Mouse (Mus musculus): ENCODE measurements around the gene Msl1.

Gene Msl1

DNA sequence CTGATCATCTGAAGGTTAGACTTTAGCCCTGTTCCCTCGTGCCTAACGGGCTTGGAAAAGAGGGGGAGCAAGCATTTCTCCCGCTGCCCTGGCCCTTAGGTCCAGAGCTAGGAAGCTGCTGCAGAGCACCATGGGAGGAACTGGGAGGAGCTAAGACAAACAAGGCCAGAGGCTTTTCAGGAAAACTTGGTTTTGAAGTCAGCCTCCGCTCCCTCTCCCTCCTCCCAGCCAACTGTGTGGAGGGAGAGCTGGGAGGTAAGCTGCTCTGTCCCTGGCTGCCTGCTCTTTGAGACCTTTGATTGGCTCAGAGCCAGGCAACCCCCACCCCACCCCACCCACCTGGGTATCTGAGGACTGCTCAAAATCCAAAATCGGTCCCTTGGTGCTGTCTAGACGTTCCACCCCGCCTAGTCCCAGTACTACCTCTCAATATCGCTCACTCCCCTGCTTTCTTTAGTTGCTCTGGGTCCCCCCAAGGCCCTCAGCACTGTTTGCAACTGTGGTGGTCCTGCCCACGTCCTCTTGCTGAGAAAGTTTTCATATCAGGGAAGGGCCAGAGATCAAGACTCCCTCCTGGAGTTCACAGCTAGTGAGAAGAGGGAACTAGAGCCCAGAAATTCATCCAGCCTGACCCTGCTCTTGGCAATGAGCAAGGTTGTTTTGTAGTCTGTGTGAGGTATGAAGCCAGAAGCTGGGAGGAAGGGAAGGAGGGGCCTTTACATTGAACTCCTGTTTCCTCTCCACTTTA is 18.3 kb upstream of the Msl1 start:
- DNase-seq (ENCODE audit: low read depth, low spot score): no peak

DNA sequence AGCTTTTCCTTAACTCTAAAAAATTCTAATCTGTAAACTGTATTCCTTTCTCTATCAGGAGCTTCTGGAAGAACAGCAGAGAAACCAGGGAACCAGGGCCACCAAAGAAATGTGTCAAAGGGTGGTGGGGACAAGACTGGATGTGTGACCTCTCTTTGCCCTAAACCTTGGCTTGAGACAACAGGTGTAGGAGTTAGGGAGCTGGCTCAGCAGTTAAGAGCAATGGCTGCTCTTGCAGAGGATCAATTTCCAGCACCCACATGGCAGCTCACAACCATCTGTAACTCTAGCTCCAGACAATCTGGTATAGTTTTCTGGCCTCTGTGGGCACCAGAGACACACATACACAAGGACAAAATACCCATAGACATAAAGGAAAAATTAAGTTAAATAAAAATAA is 17.4 kb upstream of the Msl1 start:
- no peak for DNase-seq (ENCODE audit: low read depth, low spot score)

DNA sequence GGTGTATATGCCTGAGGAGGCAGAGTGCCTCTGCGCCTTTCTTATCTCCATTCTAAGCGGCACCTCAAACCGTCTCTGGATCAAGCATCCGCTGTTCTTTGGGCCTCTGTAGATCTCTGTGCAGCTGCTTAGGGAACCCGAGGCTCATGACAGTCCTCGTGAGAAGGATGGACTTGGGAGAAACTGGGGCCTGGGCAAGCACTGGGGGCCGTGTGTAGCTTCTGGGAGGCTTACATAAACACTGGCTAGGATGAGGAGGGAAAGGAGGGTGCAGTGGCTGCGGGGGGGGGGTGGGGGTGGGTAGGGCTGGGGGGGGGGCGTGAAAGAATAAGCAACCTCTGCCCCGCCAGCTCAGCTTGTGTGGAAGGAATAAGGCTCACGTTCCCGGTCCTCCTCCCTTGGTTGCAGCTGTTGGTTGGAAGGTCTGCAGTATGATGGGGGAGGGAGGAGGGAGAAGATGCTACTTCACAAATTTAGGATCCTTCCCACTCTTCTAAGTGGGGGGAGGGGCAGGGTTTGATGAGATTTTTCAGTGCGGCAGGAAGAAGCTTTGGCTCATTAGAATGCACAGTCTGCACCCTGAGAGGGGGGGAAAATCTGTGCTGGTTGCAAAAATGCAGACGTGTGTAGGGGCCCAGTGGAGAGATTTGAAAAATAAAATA is 13.3 kb upstream of the Msl1 start:
- DNase-seq (ENCODE audit: low read depth, low spot score): no peak

DNA sequence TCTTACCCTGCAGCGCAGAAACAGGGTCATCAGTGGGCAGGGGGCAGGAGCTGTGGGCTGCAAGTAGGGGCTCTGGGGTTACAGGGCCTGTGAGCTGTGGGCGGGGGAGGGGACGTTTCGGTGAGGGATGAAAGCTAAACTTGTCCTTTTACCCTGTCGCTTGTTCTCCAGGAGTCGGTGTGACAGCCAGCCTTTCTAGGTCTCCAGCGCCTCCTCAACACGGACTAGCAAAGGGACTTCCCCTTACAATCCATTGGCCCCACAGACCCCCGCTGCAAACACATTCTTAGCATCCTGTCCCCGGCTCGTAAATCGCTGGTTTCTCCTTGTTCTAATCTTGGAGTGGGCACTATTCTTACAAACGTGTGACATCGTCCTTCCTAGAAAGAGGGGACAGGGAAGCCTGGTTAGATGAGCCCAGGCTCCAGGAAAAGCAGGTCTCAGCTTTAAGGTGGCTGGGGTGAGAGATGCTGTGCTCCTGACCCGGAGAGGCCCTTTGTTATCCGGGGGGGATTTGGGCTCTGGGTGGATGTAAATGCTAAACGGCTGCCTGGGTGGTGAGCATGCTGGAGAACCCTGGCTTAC is 12.6 kb upstream of the Msl1 start:
- DNase-seq (ENCODE audit: low read depth, low spot score): no peak

DNA sequence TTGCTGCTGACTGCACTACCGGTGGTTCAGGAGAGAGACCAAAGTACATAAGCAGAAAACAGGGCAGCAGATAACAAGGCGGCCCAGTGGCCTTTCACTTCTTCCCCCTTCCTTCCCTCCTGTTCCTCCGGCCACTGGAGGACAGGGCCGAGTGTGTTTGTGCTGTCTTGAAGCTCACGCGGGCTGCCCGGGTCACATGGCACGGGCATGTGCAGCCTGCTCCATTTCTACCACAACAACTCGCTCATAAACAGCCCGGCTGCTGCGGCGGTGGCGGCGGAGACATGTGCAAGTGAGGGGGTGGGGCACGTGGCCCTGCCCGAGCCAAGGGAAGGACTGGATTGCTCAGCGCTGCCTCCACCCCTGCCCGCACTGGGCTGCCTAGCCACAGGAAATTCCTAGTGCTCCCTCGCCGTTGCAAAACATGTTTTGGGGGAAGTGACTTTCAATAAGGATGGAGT is 12.1 kb upstream of the Msl1 start:
- peak; percentile 29 for DNase-seq (ENCODE audit: low read depth, low spot score)

DNA sequence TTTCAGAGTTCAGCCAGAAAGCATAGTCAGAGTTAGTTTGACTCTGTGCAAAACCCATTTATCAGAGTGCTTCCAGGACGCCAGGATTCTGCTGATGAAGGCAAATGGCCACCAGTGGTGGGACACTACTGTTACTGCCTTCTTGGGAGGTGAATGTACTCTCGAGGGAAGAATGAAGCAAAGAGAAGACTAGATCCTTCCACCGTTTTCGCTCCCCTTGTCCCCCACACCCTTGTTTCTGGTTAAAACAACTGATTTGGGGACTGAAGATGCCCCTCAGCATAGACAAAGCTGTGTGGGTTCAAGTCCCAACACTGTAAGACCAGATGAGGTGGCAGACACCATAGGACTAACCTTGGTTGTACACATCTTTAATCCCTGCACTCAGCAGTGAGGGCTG is 11.2 kb upstream of the Msl1 start:
- no peak for DNase-seq (ENCODE audit: low read depth, low spot score)

DNA sequence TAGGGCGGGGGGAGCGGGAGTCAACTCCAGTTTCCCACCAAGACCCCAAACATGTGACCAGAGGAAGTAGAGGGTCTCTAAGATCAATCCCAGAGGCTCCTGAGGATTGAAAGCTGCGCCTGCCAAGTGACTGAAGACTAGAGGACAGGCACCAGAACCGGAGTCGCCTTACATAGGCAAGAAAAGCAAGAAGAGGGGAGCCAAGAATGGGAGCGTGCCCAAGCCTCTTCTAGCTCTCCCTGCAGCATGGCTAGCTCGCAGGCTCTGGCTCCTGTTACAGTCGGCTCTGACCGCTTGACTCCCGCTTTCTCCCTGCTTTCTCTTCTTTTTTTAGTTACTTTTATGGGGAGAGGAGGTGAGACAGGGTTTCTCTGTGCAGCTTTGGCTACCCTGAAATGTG is 10.1 kb upstream of the Msl1 start:
- no peak for DNase-seq (ENCODE audit: low read depth, low spot score)

DNA sequence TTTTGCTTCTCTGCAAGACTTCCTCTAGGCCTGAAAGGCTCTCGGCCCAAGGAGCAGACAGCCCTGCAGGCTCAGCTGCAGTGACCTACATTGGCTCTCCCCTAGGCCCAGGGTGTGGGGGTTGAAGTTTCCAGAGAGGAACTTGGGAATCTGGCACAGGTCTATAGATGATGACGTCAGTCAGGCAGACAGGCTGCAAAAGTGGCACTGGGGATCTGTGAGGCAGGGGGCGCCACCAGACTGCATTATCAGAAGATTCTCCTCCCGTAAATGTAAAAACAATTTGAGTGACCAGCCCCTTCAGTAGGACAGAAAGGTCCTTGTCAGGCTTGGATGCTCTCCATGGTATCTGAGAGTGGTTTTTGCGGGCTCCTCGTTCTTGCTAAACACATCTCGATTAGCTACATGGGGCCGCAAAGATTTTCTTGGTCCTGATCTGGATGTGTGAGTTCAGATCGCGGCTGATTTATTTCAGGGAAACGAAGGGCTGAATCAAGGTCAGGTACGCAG is 9.5 kb upstream of the Msl1 start:
- peak; percentile 34 for DNase-seq (ENCODE audit: low read depth, low spot score)

DNA sequence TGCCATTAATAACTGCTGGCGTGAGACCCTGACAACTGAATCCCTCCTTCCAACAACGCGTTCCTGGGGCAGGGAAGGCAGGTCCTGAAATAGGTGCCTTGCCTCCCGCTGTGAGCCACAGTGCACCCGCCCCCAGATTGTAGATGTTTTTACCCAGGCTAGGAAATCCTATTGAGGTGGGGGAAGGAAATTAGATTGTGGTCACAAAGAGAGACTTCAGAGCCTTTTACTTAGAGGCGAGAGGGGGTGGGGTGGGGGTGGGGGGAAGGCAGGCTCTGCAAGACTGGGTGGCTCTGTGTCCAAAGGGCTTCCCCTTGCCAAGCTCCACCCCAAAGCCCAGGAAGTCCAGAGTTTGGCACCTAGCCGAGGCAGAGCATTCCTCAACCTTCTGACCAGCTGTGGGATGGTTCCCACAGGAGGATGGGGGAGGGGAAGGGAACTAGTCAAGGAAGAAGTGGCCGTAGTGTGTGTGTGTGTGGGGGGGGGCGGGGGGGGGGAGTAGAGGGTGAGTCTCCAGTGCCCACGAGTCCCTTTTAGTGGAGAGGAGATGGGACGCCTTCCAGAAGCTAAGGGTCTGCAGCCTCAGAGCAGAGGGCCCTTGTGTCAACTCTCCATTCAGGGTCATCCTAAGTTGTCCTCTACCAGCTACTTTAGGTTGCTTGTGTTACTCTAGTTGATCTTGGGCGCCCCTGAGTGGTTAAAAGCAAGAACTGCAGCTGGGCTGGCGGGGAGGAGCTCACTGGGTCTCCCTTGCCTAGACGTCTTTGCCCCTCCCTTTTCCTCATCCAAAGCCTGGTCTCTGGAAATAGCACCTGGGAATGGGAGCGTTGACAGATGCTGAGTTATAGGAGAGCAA is 8.7 kb upstream of the Msl1 start:
- DNase-seq (ENCODE audit: low read depth, low spot score): peak; percentile 89

DNA sequence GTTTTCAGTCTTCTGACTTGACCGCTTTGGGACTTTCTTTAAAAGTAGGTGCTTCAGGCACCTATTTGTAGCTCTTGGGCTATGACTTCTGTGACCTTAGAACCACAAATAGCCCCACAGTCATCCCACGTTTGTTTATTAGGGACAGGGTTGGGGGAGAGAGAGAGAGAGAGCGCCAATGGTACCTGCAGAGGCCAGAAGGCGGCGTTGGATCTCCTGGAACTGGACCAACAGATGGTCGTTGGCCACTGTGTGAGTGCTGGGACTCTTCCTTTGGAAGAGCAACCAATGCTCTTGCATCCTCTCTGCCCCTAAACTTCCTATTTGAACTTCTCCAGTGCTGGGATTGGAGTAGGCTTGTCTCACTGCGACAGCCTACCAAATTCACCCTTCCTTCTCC is 8.1 kb upstream of the Msl1 start:
- no peak for DNase-seq (ENCODE audit: low read depth, low spot score)

DNA sequence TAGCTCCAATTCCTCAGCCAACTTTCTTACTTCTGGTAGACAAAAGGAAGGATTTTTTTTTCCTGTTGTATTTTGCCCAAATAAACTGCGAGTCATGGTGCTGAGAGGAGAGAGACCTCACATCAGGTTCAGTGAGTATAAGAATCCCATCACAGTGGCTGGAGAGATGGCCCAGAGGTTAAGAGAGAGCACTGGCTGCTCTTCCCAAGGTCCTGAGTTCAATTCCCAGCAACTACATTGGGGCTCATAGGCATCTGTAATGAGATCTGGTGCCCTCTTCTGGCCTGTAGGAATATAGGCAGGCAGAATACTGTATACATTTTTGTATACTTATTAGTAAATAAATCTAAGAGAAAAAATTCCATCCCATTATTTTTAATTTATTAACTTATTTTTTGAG is 7.6 kb upstream of the Msl1 start:
- peak; percentile 49 for DNase-seq (ENCODE audit: low read depth, low spot score)

DNA sequence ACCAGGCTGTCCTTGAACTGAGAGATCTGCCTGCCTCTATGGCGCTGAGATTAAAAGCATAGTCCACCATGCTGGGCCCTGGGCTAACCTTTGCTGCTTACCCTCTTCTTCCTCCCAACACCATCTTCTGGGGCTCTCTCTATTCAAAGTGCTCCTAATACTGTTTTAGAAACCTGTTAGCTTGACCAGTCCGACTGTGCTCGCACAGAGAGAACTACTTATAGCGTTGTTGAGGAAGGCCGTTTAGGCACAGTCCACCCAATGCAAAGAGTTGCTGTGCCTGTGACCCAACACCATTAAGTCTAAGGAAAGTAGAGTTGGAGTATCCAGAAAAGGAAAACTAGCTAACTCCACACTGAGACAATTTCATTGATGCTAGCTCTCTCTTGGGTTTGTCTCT is 7.2 kb upstream of the Msl1 start:
- no peak for DNase-seq (ENCODE audit: low read depth, low spot score)

DNA sequence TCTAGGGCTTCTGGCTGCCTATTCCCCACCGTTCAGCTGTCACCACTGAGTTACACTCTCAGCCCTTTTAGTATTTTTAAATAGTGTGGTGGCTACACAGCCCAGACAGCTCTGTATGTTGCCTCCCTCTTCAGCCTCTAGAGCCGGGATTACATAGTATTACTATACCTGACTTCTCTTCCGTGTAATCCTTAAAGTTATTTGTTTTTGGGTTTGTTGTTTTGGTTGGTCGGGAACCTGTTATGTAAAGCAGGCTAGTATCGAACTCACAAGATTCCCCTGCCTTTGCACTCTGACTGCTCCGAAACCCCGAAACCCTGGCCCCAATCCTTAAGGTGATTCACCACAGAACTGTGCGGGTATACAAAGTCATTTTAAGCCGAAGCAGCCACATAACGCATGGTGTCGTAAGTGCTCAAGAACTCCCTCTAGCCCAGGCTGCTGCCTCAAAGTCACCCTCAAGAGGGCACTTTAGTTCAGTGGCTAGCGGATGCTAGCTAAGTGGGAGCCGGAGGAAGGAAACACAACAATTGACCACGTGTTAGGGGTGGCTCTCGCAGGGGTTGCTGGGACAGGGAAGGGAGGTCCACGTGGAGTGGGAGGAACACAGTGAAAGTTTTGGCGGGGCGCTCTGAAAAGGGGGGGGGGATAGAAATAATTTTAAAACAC is 6.6 kb upstream of the Msl1 start:
- peak; percentile 95 for DNase-seq (ENCODE audit: low read depth, low spot score)

DNA sequence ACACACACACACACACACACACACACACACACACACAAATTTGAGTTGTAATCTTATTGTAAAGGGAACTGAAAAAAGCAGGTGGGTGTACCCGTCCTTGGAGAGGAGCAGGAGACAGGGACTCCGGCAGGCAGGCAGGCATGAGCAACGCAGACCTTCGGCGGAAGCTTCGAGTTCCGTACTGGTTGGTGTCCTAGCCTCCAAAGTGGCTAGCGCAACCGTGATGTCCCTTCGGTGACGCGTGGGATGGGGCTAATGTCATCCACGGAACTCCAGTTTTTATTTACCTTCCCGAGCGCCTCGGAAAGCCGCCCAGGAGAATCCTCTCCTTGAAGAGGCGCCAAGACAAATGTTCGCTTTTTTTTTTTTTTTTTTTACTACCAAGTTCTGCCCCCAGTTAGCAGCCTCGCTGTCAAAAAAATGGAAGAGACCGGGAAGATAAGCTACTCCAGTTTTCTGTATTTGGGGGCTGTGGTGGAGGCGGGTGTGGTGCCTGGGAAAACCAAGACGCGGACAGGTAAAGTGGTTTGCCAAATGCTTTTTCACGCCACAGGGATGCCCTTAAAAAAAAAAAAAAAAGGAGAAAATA is 6.0 kb upstream of the Msl1 start:
- no peak for DNase-seq (ENCODE audit: low read depth, low spot score)

DNA sequence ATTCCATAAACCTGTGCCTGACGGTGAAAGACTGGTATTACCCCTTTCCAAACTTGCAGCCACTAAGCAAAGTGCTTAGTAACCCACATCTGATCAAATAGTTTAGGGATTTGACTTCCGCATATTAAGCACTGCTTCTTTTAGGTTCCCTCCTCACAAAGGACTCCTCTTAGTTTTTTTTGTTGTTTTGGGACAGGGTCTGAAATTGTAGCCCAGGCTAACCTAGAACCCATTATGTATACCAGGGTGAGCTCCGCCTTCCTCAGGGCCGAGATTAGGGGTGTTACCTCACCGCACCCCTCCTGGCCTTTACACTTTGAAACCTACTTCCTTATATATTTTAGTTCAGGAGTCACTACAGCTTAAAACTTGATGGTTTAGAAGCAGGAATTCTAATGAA is 5.5 kb upstream of the Msl1 start:
- DNase-seq (ENCODE audit: low read depth, low spot score): peak; percentile 63

DNA sequence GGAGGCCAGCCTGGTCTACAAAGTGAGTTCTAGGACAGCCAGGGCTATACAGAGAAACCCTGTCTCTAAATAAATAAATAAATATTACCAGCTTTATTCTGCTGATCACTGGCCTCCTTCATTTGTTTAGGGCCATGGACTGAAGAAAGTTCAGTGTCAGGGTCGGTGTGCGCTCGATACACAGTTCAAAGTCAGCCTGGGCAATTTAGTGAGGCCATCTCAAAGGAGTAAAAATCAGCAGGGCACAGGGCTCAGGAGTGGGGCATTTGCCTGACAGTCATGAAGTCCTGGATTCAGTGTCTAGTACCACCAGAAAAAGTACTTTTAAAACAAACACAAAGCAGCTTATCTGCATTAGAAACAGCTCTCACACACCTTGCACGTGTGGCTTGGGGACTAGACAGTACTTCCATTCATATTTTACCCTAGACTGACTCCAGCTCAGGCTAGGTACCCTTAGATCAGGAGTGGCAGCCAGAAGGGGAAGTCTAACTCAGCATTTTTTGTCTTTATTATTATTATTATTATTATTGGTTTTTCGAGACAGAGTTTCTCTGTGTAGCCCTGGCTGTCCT is 4.6 kb upstream of the Msl1 start:
- DNase-seq (ENCODE audit: low read depth, low spot score): no peak

DNA sequence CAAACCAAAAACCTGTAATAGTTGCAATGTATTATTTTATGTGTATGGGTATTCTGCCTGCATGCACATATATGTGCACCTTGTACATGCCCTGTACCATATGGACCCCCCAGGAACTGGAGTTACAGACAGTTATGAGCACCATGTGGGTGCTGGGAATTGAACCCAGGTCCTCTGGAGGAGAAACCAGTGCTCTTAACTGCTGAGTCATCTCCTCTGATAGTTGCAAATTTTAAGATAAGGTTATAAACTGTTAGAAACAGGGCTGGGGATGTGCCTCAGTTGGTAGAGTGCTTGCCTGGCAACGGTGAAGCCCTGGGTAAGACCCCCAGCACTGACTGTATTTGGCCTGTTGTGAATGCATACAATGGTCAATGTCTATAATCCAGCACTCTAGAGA is 3.9 kb upstream of the Msl1 start:
- no peak for DNase-seq (ENCODE audit: low read depth, low spot score)

DNA sequence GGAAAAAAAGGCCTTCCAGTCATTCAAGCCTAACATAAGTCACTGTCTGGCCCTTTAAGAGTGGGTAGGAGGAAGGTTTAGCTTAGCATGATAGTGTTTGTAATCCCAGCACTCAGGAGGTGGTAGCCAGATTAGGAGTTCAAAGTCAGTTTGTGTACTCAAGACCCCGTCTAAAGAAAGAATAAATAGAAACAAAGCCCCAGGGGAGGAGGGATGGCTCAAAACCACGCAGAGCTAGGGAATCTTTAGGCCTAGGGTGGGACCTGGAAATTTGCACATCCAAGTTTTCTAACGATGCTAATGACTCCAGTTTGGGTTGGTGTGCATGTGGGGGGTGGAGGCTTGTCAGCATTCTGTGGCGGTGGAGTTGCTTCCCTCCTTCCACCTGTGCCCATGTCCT is 3.2 kb upstream of the Msl1 start:
- no peak for DNase-seq (ENCODE audit: low read depth, low spot score)

DNA sequence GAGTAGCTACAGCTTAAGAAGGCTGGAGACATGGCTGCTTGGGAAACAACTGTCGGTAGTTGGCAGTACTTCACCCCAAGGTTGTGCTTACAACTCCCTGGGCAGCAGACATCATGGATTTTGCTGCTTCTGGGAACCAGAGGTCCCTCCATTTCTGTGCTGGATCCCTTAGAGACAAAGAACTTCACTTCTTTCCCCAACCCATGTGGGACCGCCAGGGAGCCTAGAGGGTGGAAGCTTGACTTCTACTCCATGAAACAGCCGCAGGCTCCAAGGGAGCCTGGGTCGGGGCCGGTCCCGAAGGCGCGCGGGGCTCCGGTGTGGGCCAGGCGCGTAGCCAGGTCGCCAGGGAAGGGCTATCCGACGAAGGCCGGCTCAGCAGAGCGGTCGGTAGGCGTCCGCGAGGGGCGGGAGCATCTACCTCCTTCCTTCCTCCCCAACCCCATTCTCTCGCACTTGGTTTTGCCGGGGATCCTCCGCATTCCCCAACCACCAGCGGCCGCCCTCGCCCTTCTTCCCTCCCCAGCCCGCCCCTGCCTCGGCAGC is 774 bp upstream of the Msl1 start:
- DNase-seq (ENCODE audit: low read depth, low spot score): no peak
